Mouse (Mus musculus): ENCODE results near the gene Tfdp2. TPM values are rescaled to one million over a fixed set of nuclear protein-coding genes. Genes with fewer than 3 reads are reported as not detected.
"Not testable (repeated sequence)": the region's sequence is repeated elsewhere in the genome, so short reads cannot be mapped to it uniquely, and the experiment has no call there.

Tfdp2 gene
- total RNA-seq, 2 experiments from 2014 or later: 27.3 to 32.4 TPM

DNA sequence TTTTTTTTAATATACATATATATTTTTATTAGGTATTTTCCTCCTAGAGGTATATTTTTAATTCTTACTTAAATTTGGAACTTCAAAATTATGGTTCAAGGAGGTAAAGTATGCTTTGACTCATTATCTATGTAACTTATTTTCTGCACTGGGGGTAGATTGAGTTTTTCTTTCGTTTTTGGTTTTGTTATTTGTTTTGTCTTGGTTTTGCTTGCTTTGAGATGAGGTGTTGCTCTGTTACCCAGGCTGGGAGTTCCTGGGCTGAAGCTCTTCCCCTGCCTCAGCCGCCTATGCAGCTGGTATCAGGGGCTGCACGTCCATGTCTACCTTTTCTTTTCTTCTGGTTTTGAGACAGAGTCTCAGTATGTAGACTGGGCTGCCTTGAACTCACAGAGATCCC is 86.0 kb downstream of the Tfdp2 start:
- no peak for DNase-seq (ENCODE audit: low spot score in 2 of 2)
- intact Hi-C loops (cut with DNase I): no loop called here

DNA sequence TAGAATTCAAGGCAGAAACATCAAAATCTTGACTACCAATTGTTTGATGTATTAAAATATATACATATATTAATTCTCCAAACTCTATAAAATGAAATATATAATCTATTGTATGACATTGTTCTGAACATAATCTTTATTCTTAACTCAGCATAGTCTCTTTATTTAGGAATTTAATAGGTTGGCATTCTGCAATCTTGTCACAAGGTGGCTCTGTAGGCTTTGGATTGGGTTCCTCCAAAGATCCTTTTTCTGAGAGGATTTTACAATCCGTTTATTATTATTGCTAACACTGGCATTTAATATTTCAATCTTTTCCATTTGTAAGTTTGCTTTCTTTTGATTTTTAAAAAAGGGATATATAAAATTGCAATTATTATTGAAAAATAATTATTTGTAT is 88.8 kb downstream of the Tfdp2 start:
- intact Hi-C loops (cut with DNase I): no loop called here
- DNase-seq (ENCODE audit: low spot score in 2 of 2): no peak

DNA sequence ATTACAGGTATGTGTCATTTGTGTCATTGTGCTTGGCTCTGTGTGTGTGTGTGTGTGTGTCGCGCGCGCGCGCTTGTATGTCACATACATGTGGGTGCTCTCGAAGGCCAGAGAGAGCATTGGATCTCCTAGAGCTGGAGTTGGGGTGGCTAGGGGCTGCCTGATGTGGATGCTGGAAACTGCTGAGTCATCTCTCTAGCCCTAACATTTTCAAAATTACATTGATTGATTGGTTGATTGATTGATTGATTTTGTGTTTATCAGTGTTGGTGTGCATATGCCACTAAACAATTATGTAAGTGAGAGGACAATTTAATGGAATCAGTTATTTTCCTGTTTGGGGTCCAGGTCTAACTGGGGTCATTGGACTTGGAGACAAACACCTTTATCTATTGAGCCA is 96.1 kb downstream of the Tfdp2 start:
- intact Hi-C loops (cut with DNase I): no loop called here

DNA sequence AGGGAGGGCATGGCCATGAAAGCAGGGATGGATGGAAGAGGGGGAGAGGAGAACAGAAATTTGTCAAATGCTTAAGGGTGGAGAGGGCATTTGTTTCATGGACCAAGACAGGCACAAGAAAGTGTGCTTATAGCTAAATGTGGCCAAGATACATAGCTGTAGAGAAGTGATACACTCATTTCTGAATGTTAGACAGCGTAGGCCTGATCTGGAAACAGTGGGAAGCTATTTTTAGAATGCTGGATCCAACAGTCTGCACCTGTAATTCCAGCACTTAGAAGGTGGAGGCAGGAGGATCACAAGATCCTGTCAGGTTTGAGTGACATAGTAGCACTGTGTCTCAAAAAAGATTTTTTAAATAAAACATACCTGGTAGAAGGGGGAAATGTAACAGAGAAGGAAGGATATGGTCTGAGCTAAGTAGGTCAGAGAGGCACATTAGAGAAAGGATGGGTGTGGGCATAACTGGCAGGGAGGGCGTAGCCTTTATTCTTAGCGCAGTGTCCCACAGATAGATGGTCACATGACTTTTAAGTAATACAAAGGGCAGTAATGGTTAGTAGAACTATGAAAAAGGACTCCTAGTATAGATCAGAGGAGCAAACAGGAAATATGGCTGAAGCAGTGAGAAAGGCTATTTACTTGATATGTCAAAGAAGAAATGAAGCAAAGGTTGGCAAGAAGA is 103.4 kb downstream of the Tfdp2 start:
- intact Hi-C loops (cut with DNase I): no loop called here
- no peak for DNase-seq (ENCODE audit: low spot score in 2 of 2)

More for the DNA sequence above, 96.1 kb downstream of the Tfdp2 start:
- DNase-seq (ENCODE audit: low spot score in 2 of 2): no peak

DNA sequence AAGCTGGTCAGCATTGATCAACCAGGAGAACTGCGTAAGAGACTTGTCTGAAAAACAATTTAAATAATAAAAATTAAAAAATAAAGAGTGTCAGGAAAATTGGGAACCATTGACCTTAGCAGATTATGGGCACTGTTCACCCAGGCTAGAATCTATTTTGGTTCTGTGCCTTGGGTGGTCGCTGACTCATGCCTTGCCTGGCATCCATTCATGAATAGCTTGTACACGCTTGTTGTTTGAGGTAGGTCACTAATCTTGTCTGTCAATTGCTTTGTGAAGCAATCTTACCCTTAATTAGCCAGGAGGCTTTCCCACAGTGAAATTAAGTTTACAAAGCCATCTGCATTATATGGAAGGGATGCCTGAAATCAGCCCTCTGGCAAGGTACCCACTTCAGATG is 112.7 kb downstream of the Tfdp2 start:
- DNase-seq (ENCODE audit: low spot score in 2 of 2): no peak
- intact Hi-C loops (cut with DNase I): no loop called here

DNA sequence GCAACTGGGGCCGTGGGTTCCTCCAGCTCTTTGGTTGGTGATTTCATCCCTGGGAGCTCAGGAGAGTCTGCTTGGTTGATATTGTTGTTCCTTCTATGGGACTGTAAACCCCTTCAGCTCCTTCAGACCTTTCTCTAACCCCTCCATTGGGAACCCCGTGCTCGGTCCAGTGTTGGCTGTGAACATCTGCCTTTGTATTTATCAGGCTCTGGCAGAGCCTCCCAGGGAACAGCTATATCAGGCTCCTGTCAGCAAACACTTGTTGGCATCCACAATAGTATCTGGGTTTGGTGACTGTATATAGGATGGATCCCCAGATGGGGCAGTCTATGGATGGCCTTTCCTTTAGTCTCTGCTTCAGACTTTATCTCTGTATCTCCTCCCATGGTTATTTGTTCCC is 116.0 kb downstream of the Tfdp2 start:
- intact Hi-C loops (cut with DNase I): no loop called here
- DNase-seq (ENCODE audit: low spot score in 2 of 2): no peak

DNA sequence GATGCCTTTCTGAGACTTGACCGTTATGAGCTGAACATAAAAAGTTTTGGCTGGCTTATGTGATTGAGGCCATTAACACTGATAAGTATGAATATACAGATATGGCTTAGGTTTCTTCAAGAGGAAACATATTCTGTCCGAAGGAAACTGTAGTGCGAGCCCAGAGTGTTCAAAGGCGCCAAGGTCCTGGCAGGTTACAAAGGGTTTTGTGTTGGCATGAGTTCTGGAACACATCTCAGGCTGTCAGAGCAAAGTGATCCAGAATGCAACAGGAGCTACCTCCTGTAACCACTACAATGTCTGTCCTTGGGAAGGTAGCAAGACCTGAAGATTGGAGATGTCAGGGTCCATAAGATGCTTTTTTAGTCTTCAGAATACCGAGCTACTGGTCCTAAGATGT is 123.3 kb downstream of the Tfdp2 start:
- intact Hi-C loops (cut with DNase I): no loop called here
- DNase-seq (ENCODE audit: low spot score in 2 of 2): no peak

DNA sequence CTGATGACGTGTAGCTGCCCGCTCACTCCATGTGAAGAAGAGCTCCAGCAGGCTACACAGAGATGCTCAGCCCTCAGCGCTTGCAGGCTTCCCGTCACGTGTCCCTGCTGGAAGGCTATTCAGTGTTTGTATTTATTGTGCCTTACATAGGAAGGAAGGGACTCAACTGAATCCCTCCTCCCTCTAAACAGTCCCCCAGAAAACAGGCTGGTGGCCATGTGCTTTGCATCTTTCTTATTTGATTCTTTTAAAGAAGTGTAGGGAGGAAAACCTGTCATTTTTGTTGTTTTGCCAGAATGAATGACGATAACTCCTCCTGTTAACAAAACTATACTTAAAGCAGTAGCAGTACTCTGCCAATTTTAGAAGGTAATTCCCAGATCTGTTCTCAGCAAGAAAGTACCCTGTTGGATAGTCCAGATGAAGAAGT is 124.5 kb downstream of the Tfdp2 start:
- intact Hi-C loops (cut with DNase I): no loop called here
- DNase-seq (ENCODE audit: low spot score in 2 of 2): peak; percentile 34 to 45

DNA sequence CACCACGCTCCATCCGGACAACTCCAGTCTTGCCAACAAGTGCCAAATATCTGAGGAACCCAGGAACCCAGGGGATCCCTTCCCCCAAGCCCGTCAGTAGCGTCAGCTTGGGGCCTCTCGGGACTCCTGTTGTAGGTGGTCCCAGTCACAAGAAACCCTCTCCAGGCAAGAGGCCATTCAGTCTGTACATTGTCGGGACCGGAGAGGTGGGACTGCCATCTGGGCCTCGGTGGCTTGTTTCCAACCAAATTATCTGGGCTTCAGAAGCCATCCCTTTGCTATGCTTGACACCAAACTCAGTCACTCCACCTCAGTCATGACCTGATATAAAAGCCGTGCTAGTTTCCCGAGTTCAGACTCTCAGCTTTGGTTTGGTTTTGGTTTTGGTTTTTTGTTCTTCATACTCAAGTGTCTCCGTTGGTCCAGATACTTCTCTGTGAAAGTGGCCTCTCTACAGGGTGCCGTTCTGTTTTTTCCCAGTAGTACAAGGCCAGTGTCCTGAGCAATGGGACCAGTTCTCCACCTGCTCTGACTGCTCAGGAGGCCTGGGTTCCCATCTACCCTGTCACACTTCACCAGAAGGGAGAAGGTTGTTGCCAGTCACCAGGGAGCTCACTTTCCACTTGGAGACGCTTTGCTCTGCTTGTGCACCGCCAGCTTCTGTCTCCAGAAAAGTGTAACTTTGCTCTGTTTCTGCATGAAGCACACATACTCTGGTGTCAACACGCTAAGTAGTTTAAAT is 126.5 kb downstream of the Tfdp2 start:
- intact Hi-C loops (cut with DNase I): no loop called here
- DNase-seq (ENCODE audit: low spot score in 2 of 2): no peak

DNA sequence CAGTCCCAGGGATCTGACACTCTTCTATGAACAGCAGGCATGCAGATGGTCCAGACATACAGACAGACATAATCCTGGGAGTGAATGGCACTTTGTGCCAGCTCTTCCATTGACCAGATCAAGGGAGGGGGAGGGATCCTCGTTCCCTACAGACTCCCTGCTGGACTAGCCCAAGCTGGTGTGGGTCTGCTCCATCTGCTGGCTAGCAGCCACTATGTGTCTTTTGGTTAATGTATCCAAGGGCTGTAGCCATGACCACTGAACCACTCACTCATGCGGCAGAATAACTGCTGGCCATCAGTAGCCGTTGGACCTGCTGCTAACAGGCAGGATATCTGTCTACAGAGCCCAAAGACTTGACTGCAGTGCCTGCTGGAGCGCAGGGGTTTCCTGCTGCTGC is 128.4 kb downstream of the Tfdp2 start:
- intact Hi-C loops (cut with DNase I): no loop called here
- DNase-seq (ENCODE audit: low spot score in 2 of 2): no peak

DNA sequence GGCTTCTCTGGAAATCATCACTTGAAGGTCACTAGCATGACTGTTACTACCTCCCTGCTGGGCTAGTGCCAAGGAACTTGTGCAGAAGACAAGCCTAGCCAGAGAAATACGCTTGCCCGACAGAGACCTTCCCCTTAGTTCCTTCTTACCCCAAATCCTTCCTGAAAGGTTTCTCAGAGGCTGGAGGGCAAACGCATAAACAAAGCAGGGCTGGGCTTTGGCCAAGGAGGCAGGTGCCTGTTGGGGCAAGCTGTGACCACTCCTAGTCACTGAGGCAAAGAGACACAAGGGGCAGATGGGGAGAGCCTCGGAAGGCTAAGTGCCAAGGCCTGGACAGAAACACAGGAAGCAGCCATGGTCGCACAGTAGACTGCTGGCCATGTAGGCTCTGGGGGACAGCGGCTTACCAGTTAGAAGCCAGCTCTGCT is 130.4 kb downstream of the Tfdp2 start:
- DNase-seq (ENCODE audit: low spot score in 2 of 2): no peak
- intact Hi-C loops (cut with DNase I): no loop called here

DNA sequence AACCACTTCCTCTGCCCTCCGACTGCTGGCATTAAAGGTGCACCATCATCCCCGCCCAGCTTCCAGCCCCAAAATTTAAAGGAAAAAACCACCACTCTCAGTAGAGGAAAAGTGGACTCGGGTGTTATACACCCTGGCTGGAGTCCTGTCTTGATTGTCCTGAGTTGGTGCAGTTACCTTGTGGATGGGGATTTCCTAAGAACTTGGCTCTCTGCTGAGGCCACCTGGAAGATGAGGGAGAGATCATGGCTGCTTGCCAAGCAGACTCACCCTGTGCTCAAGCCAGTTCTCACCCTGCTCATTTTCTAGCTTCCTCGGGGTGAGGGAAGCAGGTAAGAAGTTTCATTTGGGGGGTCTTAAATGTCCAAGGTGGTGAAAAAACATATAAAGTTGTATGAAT is 132.2 kb downstream of the Tfdp2 start:
- DNase-seq (ENCODE audit: low spot score in 2 of 2): no peak
- intact Hi-C loops (cut with DNase I): no loop called here

DNA sequence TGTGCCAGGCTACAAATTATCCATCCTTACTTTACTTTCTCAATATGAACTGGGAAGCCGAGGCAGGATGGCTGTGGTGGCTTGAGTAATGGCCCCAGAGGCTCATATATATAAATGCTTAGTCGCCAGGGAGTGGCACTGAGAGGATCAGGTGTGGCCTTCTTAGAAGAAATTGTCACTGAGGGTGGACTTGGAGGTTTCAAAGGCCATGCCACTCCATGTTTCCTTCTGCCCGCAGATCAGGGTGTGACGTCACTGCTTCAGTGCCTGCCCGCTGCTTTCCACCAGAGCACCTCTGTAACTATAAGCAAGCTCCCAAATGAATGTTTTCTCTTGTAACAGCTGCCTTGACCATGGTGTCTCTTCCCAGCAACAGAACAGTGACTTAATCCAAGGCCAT is 135.1 kb downstream of the Tfdp2 start:
- no peak for DNase-seq (ENCODE audit: low spot score in 2 of 2)
- intact Hi-C loops (cut with DNase I): no loop called here

DNA sequence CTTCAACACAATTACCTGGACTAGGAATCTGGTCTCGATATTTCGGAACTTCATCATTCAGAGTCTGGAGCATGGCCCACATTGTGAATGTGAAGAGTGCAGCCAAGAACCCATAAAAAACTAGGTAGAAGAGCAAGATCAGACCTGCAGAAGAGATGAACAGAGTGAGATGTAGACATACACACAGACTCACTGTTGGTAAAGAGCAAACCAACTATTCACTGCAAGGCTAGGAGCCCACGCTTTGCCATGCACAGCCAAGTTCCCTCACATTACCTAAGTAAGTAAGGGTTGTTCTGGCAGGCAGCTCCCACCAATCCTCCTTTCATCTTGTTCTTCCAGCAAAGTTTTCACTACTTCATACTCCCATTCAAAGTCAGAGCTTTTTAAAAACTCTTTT is 149.7 kb downstream of the Tfdp2 start:
- intact Hi-C loops (cut with DNase I): no loop called here
- no peak for DNase-seq (ENCODE audit: low spot score in 2 of 2)

DNA sequence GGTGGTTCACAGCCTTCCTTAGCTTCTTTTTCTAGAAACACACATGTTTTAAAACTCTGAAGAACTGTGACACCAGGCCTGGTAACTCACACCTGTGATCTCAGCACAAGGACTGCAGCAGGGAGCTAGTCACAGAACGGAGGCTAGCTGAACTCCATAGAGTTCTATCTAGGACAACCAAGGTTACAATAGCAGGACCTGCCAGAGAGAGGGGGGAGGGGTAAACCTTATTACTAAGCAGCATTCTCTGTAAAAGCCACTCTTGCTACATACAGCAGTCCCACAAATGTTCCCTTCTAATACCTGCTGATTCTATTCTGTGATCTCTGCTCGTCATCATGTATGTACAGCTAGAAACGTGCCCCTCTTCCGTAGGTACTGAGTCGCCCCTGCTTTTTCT is 152.8 kb downstream of the Tfdp2 start:
- intact Hi-C loops (cut with DNase I): no loop called here
- DNase-seq (ENCODE audit: low spot score in 2 of 2): no peak

DNA sequence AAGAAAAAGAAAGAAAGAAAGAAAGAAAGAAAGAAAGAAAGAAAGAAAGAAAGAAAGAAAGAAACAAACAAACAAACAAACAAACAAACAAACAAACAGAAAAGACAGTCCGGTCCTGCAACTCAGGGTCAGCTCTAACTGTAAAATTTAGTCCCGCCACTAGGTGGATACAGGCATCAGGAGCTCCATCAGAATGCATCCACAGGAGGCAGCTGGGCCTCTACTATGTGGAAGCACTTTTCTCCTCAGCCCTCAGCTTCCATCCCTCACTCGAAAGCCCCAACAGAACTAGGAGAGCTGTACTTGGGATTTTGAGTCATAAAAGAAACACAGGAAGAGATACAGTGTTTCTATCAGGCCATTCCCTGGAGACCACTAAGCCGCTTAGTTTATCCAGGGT is 153.9 kb downstream of the Tfdp2 start:
- peak in 1 of 2 experiments; percentile 38 for DNase-seq (ENCODE audit: low spot score in 2 of 2)
- intact Hi-C loops (cut with DNase I): no loop called here

DNA sequence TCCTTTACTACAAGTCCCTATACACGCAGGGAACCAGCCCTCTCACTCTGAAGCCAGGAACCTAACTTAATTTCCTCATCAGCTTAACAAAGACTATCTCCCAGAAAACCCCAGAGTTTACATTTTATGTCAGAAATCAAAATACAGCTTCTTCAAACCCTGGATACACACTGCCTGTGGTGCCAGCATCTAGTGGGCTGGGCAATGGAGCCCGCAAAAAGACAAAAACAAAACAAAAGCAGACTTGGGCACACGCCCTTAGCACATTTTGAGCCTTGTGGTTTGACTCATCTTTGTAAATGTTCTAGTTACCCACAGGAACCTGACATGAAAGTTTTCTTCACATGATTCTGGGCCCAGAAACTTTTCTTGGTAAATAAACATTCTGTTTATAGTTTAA is 154.4 kb downstream of the Tfdp2 start:
- intact Hi-C loops (cut with DNase I): no loop called here
- DNase-seq (ENCODE audit: low spot score in 2 of 2): no peak

DNA sequence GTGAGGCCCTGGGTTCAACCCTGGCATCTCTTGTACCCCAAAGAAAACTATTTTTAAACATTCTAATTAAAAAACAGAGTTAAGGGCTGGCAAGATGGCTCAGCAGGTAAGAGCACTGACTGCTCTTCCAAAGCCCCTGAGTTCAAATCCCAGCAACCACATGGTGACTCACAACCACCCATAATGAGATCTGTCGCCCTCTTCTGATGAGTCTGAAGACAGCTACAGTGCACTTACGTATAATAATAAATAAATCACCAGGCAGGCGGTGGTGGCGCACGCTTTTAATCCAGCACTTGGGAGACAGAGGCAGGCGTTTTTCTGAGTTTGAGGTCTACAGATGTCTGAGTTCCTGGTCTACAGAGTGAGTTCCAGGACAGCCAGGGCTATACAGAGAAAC is 155.7 kb downstream of the Tfdp2 start:
- DNase-seq (ENCODE audit: low spot score in 2 of 2); intact Hi-C loops (cut with DNase I): not testable (repeated sequence)

DNA sequence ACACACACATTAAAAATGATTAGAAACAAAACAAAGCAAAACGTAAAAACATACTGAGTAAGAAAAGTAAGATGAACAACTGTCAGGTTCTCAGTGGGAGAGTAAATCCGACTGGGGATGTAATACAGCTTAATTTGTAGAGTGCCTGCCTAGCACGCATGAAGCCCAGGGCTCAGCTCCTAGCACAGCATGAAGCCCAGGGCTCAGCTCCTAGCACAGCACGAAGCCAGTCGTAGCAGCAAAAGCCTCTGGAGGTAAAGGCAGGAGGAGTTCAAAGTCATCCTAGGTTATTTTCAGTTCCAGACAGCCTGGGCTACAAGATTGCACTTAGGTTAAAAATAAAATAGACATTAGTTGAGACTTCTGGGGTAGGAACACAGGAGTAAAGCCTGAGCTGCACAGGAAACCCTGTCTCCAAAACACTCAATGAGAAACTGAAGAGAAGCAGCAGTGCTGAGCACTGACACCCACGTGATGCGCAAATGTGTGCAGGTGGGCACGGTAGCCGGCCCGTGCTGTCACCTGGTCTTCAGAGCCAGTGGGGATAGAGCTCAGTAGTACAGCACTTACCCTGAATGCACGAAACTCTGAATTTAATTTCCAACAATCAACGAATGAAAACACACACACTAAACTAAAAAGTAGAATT is 157.2 kb downstream of the Tfdp2 start:
- no peak for DNase-seq (ENCODE audit: low spot score in 2 of 2)
- intact Hi-C loops (cut with DNase I): no loop called here

DNA sequence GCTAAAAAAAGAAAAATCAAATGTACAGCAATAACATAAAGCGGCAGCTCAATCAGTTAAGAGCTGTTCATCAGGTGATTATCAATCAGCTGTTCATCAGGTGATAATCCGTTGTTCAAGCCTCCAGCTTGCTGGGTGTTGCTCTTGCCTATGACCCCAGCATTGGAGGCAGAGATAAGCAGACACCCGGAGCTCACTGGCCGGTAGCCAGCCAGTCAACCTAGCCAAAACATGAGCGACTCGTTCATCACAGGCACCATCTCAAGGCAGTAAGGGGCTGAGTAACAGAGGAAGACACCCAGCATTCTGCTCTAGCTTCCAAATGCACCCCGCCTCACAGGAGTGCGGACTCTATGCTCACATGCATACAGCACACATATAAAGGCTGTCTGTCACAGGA is 157.7 kb downstream of the Tfdp2 start:
- intact Hi-C loops (cut with DNase I): no loop called here
- DNase-seq (ENCODE audit: low spot score in 2 of 2): no peak

DNA sequence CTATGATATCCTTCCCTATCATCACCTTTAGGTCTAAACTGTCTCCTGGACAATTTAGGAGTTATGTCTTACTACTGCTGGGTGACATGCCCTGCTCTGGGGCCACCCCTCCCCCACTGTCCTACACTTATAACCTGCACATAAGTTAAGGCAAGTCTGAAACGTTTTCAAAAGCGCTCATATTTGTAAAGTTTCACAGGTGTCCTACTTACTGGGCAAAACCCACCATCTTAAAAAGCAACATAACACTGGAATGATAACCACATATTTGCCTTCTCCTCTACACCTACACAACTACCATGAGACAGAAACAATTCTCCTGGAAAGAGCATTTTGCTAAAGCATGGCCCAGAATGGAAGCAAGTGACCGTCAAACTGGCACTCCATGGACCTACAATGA is 164.0 kb downstream of the Tfdp2 start:
- intact Hi-C loops (cut with DNase I): loop anchor here (5.0 kb wide), 2 partner anchors 77 to 117 kb away; partner anchors contain the start of gene Rnf7
- DNase-seq (ENCODE audit: low spot score in 2 of 2): no peak

Measured in left cerebral cortex, postnatal 36 days (tissue).